Mouse (Mus musculus): ENCODE measurements around the gene Nxnl2.

DNA sequence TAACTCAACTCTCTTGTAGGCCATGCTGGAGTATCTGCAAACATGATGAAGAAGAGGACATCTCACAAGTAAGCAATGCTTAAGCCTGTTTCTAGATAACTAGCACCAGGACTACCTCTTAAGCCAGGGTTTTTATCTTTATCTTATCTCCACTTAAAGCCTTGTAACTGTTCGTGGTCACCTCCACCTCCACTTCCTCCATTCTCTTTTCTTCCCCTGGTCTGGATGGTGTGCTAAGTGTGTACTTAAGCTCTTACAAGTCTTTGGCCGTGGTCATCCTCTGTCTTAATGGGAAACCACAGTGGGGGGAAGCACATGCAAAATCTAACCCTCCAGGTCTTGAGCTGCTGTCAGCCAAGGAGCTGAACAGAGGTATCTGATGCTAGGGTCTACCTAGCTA, 42.9 kb upstream of the Nxnl2 start:
- TF ChIP-seq POLR2A (IDR thresholded peaks at IDR 0.05; ENCODE audit: borderline replicate concordance, low read depth, low read length) (no peak), CTCF (IDR thresholded peaks at IDR 0.05; ENCODE audit: low read depth, low read length) (no peak)
